ENCODE assay signal across 10 mouse cellular contexts in the genomic region with DNA sequence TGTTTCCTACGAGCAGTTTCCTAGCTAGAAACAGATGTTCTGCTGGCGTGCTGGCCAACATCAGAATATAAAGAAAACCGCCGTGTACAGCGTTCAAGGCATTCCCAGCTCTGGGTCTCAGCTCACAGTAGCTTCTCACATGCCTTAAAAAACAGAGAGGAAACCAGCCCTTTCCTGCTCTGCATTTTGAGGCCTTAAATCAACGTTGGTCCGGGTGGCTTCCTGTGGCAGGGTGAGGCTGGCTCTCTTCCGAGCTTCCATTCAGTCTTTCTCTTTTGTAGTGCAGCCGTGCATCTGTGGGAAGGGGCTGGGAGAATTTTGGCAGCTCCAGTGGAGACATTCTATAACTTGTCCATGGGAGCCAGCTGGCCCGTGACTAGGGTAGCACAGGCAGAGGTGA.
DNase-seq lines count a peak whose midpoint lies in the region; ATAC-seq and TF ChIP-seq lines count a peak whose summit lies in the region.
"Had no signal": no experiment of that assay in that cellular context is flagged by ENCODE, and none has a peak within 500 bp of the region (broad histone marks: within the 10 kb centered on the region; RNA-seq: fewer than 3 reads in every experiment).

No protein-coding gene starts in this region.

- no peak overlapping the region for H3K27ac ChIP-seq in forebrain, postnatal 0 days (ENCODE audit: low read depth, low read length)
- H3K27ac ChIP-seq in forebrain, embryonic 11.5 days (ENCODE audit: low read depth, low read length) = no peak overlapping the region
- peak overlapping the region; percentile 51 for H3K27ac ChIP-seq in lung, embryonic 15.5 days
- no peak overlapping the region; the same call in 1 of the 2 replicates for H3K27ac ChIP-seq in embryonic facial prominence, embryonic 11.5 days (replicated peaks; ENCODE audit: low read depth, low read length)
- H3K27ac ChIP-seq: stomach, embryonic 15.5 days had no signal

- ATAC-seq in forebrain, postnatal 0 days = peak; percentile 56
- ATAC-seq in forebrain, embryonic 11.5 days (replicated peaks; ENCODE audit: low FRiP score) = no peak
- ATAC-seq in lung, embryonic 15.5 days (ENCODE audit: borderline replicate concordance, extremely low read depth, low FRiP score, low TSS enrichment) = no peak
- no peak for ATAC-seq in embryonic facial prominence, embryonic 11.5 days (replicated peaks; ENCODE audit: insufficient number of reproducible peaks, low FRiP score, low TSS enrichment, low read depth)

- no peaks in the 10 kb centered on the region for H3K27me3 ChIP-seq in forebrain, postnatal 0 days (ENCODE audit: insufficient read depth, low read length)
- no peaks in the 10 kb centered on the region for H3K27me3 ChIP-seq in forebrain, embryonic 11.5 days (ENCODE audit: control insufficient read depth, insufficient read depth, low read length)
- H3K27me3 ChIP-seq in lung, embryonic 15.5 days = no peaks in the 10 kb centered on the region
- H3K27me3 ChIP-seq in embryonic facial prominence, embryonic 11.5 days (ENCODE audit: control insufficient read depth, insufficient read depth, low read length) = no peaks in the 10 kb centered on the region
- H3K27me3 ChIP-seq: stomach, embryonic 15.5 days had no signal

- peak; percentile 47 for DNase-seq in forebrain, postnatal 0 days
- no peak for DNase-seq in forebrain, embryonic 11.5 days (ENCODE audit: low spot score)
- DNase-seq in lung, postnatal 25 days (ENCODE audit: low spot score) = no peak
- DNase-seq in embryonic facial prominence, embryonic 11.5 days (ENCODE audit: low spot score) = peak; percentile 12
- peak; percentile 8 to 11 for DNase-seq in kidney, postnatal 36 days
- DNase-seq in adrenal gland, postnatal 25 days = no peak
- DNase-seq in spleen, adult 18-20 months = no peak
- DNase-seq: gastrocnemius, postnatal 14 days had no signal

- no peak overlapping the region for H3K9ac ChIP-seq in forebrain, postnatal 0 days
- no peak overlapping the region for H3K9ac ChIP-seq in forebrain, embryonic 11.5 days (ENCODE audit: low read length)
- H3K9ac ChIP-seq in lung, embryonic 15.5 days = no peak overlapping the region
- H3K9ac ChIP-seq in embryonic facial prominence, embryonic 11.5 days (replicated peaks; ENCODE audit: low read length) = no peak overlapping the region
- H3K9ac ChIP-seq: stomach, embryonic 15.5 days had no signal

- no peaks in the 10 kb centered on the region for H3K9me3 ChIP-seq in forebrain, postnatal 0 days (ENCODE audit: low read length)
- no peaks in the 10 kb centered on the region for H3K9me3 ChIP-seq in forebrain, embryonic 11.5 days (ENCODE audit: control insufficient read depth, low read length)
- H3K9me3 ChIP-seq in lung, embryonic 15.5 days = no peaks in the 10 kb centered on the region
- H3K9me3 ChIP-seq in embryonic facial prominence, embryonic 11.5 days (replicated peaks; ENCODE audit: control insufficient read depth, low read length) = no peaks in the 10 kb centered on the region
- H3K9me3 ChIP-seq: stomach, embryonic 15.5 days had no signal

- no peak for TF ChIP-seq CTCF in forebrain, postnatal 0 days (IDR thresholded peaks at IDR 0.05; ENCODE audit: low read depth)

- H3K4me2 ChIP-seq in forebrain, postnatal 0 days (ENCODE audit: low read depth) = no peak overlapping the region
- H3K4me2 ChIP-seq in forebrain, embryonic 11.5 days (ENCODE audit: low read depth, low read length, severe bottlenecking) = no peak overlapping the region
- peak overlapping the region; percentile 24; the same call in 1 of the 2 replicates for H3K4me2 ChIP-seq in lung, embryonic 15.5 days
- no peak overlapping the region for H3K4me2 ChIP-seq in embryonic facial prominence, embryonic 11.5 days (ENCODE audit: low read depth, low read length)
- H3K4me2 ChIP-seq: stomach, embryonic 15.5 days had no signal

- H3K36me3 ChIP-seq in forebrain, postnatal 0 days (ENCODE audit: insufficient read depth) = no peaks in the 10 kb centered on the region
- H3K36me3 ChIP-seq in forebrain, embryonic 11.5 days (ENCODE audit: control insufficient read depth, insufficient read depth, low read length) = no peaks in the 10 kb centered on the region
- no peaks in the 10 kb centered on the region for H3K36me3 ChIP-seq in lung, embryonic 15.5 days
- H3K36me3 ChIP-seq in embryonic facial prominence, embryonic 11.5 days (replicated peaks; ENCODE audit: control insufficient read depth, insufficient read depth, low read depth, low read length) = no peaks in the 10 kb centered on the region
- H3K36me3 ChIP-seq: stomach, embryonic 15.5 days had no signal

- 47% methylated on average over 10 of the region's 10 CpGs for WGBS in forebrain, postnatal 0 days
- 77% methylated on average over 10 of the region's 10 CpGs for WGBS in forebrain, embryonic 11.5 days
- WGBS in lung, embryonic 15.5 days = 52% methylated on average over 10 of the region's 10 CpGs
- WGBS in embryonic facial prominence, embryonic 11.5 days = 50% methylated on average over 10 of the region's 10 CpGs

- H3K4me1 ChIP-seq in forebrain, postnatal 0 days (ENCODE audit: insufficient read depth) = no peaks in the 10 kb centered on the region
- no peaks in the 10 kb centered on the region for H3K4me1 ChIP-seq in forebrain, embryonic 11.5 days (replicated peaks; ENCODE audit: control insufficient read depth, insufficient read depth, low read length)
- H3K4me1 ChIP-seq in lung, embryonic 15.5 days = peaks cover 5% of the 10 kb centered on the region
- no peaks in the 10 kb centered on the region; the same call in 1 of the 2 replicates for H3K4me1 ChIP-seq in embryonic facial prominence, embryonic 11.5 days (ENCODE audit: control insufficient read depth, insufficient read depth, low read length)
- H3K4me1 ChIP-seq: stomach, embryonic 15.5 days had no signal

- H3K4me3 ChIP-seq in forebrain, postnatal 0 days (ENCODE audit: low read depth, low read length) = no peak overlapping the region
- no peak overlapping the region for H3K4me3 ChIP-seq in forebrain, embryonic 11.5 days (ENCODE audit: low read depth, low read length)
- H3K4me3 ChIP-seq in lung, embryonic 15.5 days = no peak overlapping the region
- no peak overlapping the region for H3K4me3 ChIP-seq in embryonic facial prominence, embryonic 11.5 days (ENCODE audit: low read depth, low read length)
- H3K4me3 ChIP-seq: stomach, embryonic 15.5 days had no signal

Comparison
In these comparisons a context has a peak if more than half of its experiments do, and no peak if none do; other contexts are left out.
1. DNase-seq: peak in forebrain, postnatal 0 days (single experiment), embryonic facial prominence, embryonic 11.5 days (single experiment) and kidney, postnatal 36 days (2 of 2); none in forebrain, embryonic 11.5 days (single experiment), lung, postnatal 25 days (single experiment), adrenal gland, postnatal 25 days (single experiment) and spleen, adult 18-20 months (0 of 2).